Mouse (Mus musculus) myocyte (in vitro differentiated cells): ENCODE data around the gene Celsr2. TPM values are rescaled to one million over a fixed set of nuclear protein-coding genes. Genes with fewer than 3 reads are reported as not detected.

Source experiments
- H3K27me3 ChIP-seq: one replicate; pipeline ENCODE4 v1.6.1; 2011; ENCODE audit not compliant: control insufficient read depth, insufficient read depth, insufficient read length
- H3K36me3 ChIP-seq: one replicate; pipeline ENCODE4 v1.6.1; 2011; ENCODE audit not compliant: control insufficient read depth, insufficient read depth
- H3K4me2 ChIP-seq: one replicate; pipeline ENCODE4 v1.6.1; 2011; ENCODE audit warnings: low read depth, control low read depth
- H3K4me3 ChIP-seq: one replicate; pipeline ENCODE4 v1.5.1; 2011; ENCODE audit warnings: mild to moderate bottlenecking, control low read depth, moderate library complexity
- H3K79me2 ChIP-seq: one replicate; pipeline ENCODE4 v1.6.1; 2011; ENCODE audit not compliant: control insufficient read depth, insufficient read depth
- H3ac ChIP-seq: one replicate; pipeline ENCODE4 v1.6.1; 2011; ENCODE audit not compliant: control insufficient read depth, insufficient read length
- CEBPB ChIP-seq: IDR thresholded peaks from 2 replicates; pipeline ENCODE4 v1.6.1; 2011; ENCODE audit warnings: mild to moderate bottlenecking, moderate library complexity; ENCODE audit not compliant: poor library complexity, insufficient read depth, severe bottlenecking
- E2F4 ChIP-seq: IDR thresholded peaks from one replicate; pipeline ENCODE4 v1.6.1; 2011; ENCODE audit warnings: mild to moderate bottlenecking, control low read depth, moderate library complexity; ENCODE audit not compliant: insufficient read depth
- MAX ChIP-seq: IDR thresholded peaks from one replicate; pipeline ENCODE4 v1.6.1; 2011; ENCODE audit warnings: low read depth, mild to moderate bottlenecking, control low read depth
- MYOD1 ChIP-seq, 3 experiments: IDR thresholded peaks; one replicate each; pipeline ENCODE4 v1.6.1; 2011; ENCODE audit warnings: control low read depth in 2 of 3, low read depth in 2 of 3, mild to moderate bottlenecking in 2 of 3, moderate library complexity in 1 of 3; ENCODE audit not compliant: insufficient read length in 2 of 3, control insufficient read depth in 1 of 3
- MYOG ChIP-seq, 3 experiments: IDR thresholded peaks; one replicate each; pipeline ENCODE4 v1.6.1; 2011; ENCODE audit warnings: control low read depth in 2 of 3, low read depth in 2 of 3, mild to moderate bottlenecking in 2 of 3; ENCODE audit not compliant: insufficient read length in 2 of 3, control insufficient read depth in 1 of 3, insufficient read depth in 1 of 3
- POLR2A ChIP-seq: IDR thresholded peaks from one replicate; pipeline ENCODE4 v1.6.1; 2011; ENCODE audit warnings: low read depth, mild to moderate bottlenecking, control low read depth, moderate library complexity; ENCODE audit not compliant: insufficient read length
- POLR2AphosphoS2 ChIP-seq: IDR thresholded peaks from one replicate; pipeline ENCODE4 v1.6.1; 2011; ENCODE audit warnings: low read depth, control low read depth; ENCODE audit not compliant: insufficient read length
- REST ChIP-seq: IDR thresholded peaks from one replicate; pipeline ENCODE4 v1.6.1; 2011; ENCODE audit warnings: mild to moderate bottlenecking, control low read depth, moderate library complexity; ENCODE audit not compliant: insufficient read depth, insufficient read length
- SRF ChIP-seq: IDR thresholded peaks from one replicate; pipeline ENCODE4 v1.6.1; 2011; ENCODE audit warnings: low read depth; ENCODE audit not compliant: control insufficient read depth, insufficient read length
- TCF12 ChIP-seq: IDR thresholded peaks from one replicate; pipeline ENCODE4 v1.6.1; 2011; ENCODE audit warnings: mild to moderate bottlenecking, control low read depth; ENCODE audit not compliant: poor library complexity, insufficient read depth, severe bottlenecking
- TCF3 ChIP-seq: IDR thresholded peaks from one replicate; pipeline ENCODE4 v1.6.1; 2011; ENCODE audit warnings: low read depth, control low read depth; ENCODE audit not compliant: insufficient read length
- USF1 ChIP-seq: IDR thresholded peaks from one replicate; pipeline ENCODE4 v1.6.1; 2011; ENCODE audit warnings: low read depth, mild to moderate bottlenecking, control low read depth, moderate library complexity
- polyA plus RNA-seq: library from polyadenylated mRNA; unstranded; fragments of >200 nt; fragmentation: generic; extraction: Trizol; gene quantifications from one replicate; pipeline ENCODE4 v1.2.1, GENCODE M21; 2012; ENCODE audit warnings: missing spikeins

The Celsr2 gene
- not detected for polyA plus RNA-seq

GRCm38 (mm10) chr3:108414857-108415830 is at the start of gene Celsr2:
Gene Celsr2, minus strand, starts transcription at chr3:108415552.
- Histone ChIP-seq H3K79me2 (no peaks in the 10 kb centered on the region), H3ac (no peak within 1 kb of the TSS), H3K4me3 (no peak within 1 kb of the TSS), H3K27me3 (peaks cover 52% of the 10 kb centered on the region), H3K4me2 (no peak within 1 kb of the TSS), H3K36me3 (no peaks in the 10 kb centered on the region)
- TF ChIP-seq REST = no peak
- no peak for TF ChIP-seq E2F4
- TF ChIP-seq USF1 = no peak
- TF ChIP-seq SRF = no peak
- no peak for TF ChIP-seq TCF3
- no peak for TF ChIP-seq POLR2A
- TF ChIP-seq MYOD1 (IDR thresholded peaks at IDR 0.05; ENCODE audit: control insufficient read depth in 1 of 3, insufficient read length in 2 of 3, low read depth in 2 of 3) = no peak
- TF ChIP-seq TCF12 = no peak
- TF ChIP-seq MAX = no peak
- TF ChIP-seq MYOG (IDR thresholded peaks at IDR 0.05; ENCODE audit: control insufficient read depth in 1 of 3, insufficient read depth in 1 of 3, insufficient read length in 2 of 3, low read depth in 2 of 3) = no peak
- TF ChIP-seq CEBPB = no peak

DNA sequence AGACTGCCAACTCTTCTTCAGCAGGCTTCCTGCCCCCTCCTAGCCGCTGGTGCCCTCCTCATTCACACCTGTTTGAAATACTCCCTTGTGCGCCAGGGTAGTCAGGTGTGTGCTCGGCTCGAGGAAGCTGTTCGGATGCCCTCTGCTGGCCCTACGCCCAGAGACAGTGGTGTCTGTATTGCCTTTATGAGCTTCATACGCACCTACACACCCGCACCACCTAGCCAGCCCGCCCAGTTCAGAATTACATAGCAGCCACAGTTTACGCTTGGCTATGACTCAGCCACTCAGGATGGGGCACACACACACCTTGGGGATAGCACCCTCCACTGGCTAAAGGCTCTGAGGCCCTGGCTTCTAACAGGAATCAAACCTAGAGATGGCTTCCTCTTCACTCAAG is 43.5 kb upstream of the Celsr2 start:
- Histone ChIP-seq H3K4me2 (no peak overlapping the region), H3K79me2 (no peaks in the 10 kb centered on the region), H3K36me3 (no peaks in the 10 kb centered on the region), H3ac (no peak overlapping the region), H3K27me3 (peaks cover 45% of the 10 kb centered on the region), H3K4me3 (no peak overlapping the region)
- TF ChIP-seq CEBPB = no peak
- no peak for TF ChIP-seq TCF12
- no peak for TF ChIP-seq MYOD1 (IDR thresholded peaks at IDR 0.05; ENCODE audit: control insufficient read depth in 1 of 3, insufficient read length in 2 of 3, low read depth in 2 of 3)
- TF ChIP-seq MYOG (IDR thresholded peaks at IDR 0.05; ENCODE audit: control insufficient read depth in 1 of 3, insufficient read depth in 1 of 3, insufficient read length in 2 of 3, low read depth in 2 of 3) = no peak
- no peak for TF ChIP-seq MAX
- TF ChIP-seq POLR2A = no peak
- no peak for TF ChIP-seq SRF
- no peak for TF ChIP-seq REST
- TF ChIP-seq E2F4 = no peak
- no peak for TF ChIP-seq TCF3
- TF ChIP-seq USF1 = no peak
- TF ChIP-seq POLR2AphosphoS2 = no peak

DNA sequence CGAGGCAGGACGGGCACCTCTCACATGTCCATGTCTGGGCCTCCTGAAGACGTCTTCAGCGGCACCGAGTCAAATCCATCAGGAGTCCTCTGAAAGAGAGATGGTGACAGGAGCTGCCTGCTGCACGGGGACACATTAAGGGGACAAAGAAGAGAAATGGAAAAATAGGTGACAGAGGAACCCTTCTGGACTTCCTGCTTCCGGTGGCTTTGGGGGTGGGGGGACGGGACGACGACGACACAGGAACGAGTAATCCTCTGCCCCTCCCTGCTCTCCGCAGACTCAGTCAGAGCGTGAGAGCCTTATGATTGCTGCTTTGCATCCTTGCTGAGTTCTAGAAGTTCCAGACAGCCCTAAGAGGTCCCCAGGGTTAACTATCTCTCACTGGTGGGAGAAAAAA is 43.0 kb upstream of the Celsr2 start:
- no peaks in the 10 kb centered on the region for H3K36me3 ChIP-seq
- no peak overlapping the region for H3K4me2 ChIP-seq
- no peak overlapping the region for H3K4me3 ChIP-seq
- TF ChIP-seq CEBPB (no peak), TCF3 (no peak), E2F4 (no peak), REST (no peak), POLR2AphosphoS2 (no peak), USF1 (no peak), MYOG (IDR thresholded peaks at IDR 0.05; ENCODE audit: control insufficient read depth in 1 of 3, insufficient read depth in 1 of 3, insufficient read length in 2 of 3, low read depth in 2 of 3) (no peak), POLR2A (no peak), TCF12 (no peak), MYOD1 (IDR thresholded peaks at IDR 0.05; ENCODE audit: control insufficient read depth in 1 of 3, insufficient read length in 2 of 3, low read depth in 2 of 3) (no peak), SRF (no peak), MAX (no peak)
- no peak overlapping the region for H3ac ChIP-seq
- H3K79me2 ChIP-seq = no peaks in the 10 kb centered on the region
- H3K27me3 ChIP-seq = peaks cover 48% of the 10 kb centered on the region

- TF ChIP-seq REST (no peak), E2F4 (no peak), POLR2A (no peak)
- no peak overlapping the region for H3K4me2 ChIP-seq
- H3K36me3 ChIP-seq = no peaks in the 10 kb centered on the region
- H3K4me3 ChIP-seq = no peak overlapping the region
- H3ac ChIP-seq = no peak overlapping the region
- H3K27me3 ChIP-seq = peaks cover 50% of the 10 kb centered on the region
- H3K79me2 ChIP-seq = no peaks in the 10 kb centered on the region
These were observed 38.8 kb upstream of the Celsr2 start for GRCm38 (mm10) chr3:108454172-108454571.

- H3K4me2 ChIP-seq = no peak overlapping the region
- no peak overlapping the region for H3ac ChIP-seq
- H3K4me3 ChIP-seq = no peak overlapping the region
- H3K36me3 ChIP-seq = no peaks in the 10 kb centered on the region
- H3K27me3 ChIP-seq = peaks cover 55% of the 10 kb centered on the region
- TF ChIP-seq E2F4 = no peak
- no peak for TF ChIP-seq MAX
- TF ChIP-seq POLR2A = no peak
- no peak for TF ChIP-seq USF1
- no peak for TF ChIP-seq SRF
- TF ChIP-seq MYOG (IDR thresholded peaks at IDR 0.05; ENCODE audit: control insufficient read depth in 1 of 3, insufficient read depth in 1 of 3, insufficient read length in 2 of 3, low read depth in 2 of 3) = no peak
- TF ChIP-seq TCF12 = no peak
- no peak for TF ChIP-seq TCF3
- TF ChIP-seq CEBPB = no peak
- no peak for TF ChIP-seq REST
- TF ChIP-seq POLR2AphosphoS2 = no peak
- TF ChIP-seq MYOD1 (IDR thresholded peaks at IDR 0.05; ENCODE audit: control insufficient read depth in 1 of 3, insufficient read length in 2 of 3, low read depth in 2 of 3) = no peak
- no peaks in the 10 kb centered on the region for H3K79me2 ChIP-seq
These were observed 36.6 kb upstream of the Celsr2 start for GRCm38 (mm10) chr3:108451969-108452368.
